Mouse (Mus musculus) testis, postnatal 10 days (tissue): ENCODE results near the gene Specc1.

ENCODE experiments used
- DNase-seq: peaks from one replicate; pipeline ENCODE4 v3.0.0; 2021; ENCODE audit warnings: low spot score

The Specc1 gene

GRCm38 (mm10) chr11:62248401-62249244 lies 292.1 kb downstream of the Specc1 start, which contains the start of gene Adora2b:
TSS of gene Adora2b (plus strand) at chr11:62248984.
- DNase-seq: peak; percentile 85

GRCm38 (mm10) chr11:62249266-62250037 lies 292.9 kb downstream of the Specc1 start:
- no peak for DNase-seq

GRCm38 (mm10) chr11:62251047-62251446 lies 294.5 kb downstream of the Specc1 start:
- DNase-seq: no peak

- DNase-seq: no peak
These were observed 296.8 kb downstream of the Specc1 start for GRCm38 (mm10) chr11:62253380-62253779.

GRCm38 (mm10) chr11:62259214-62259613 lies 302.7 kb downstream of the Specc1 start:
- DNase-seq: no peak

GRCm38 (mm10) chr11:62263599-62263998 lies 307.0 kb downstream of the Specc1 start:
- no peak for DNase-seq

GRCm38 (mm10) chr11:62264018-62264417 lies 307.5 kb downstream of the Specc1 start:
- no peak for DNase-seq

GRCm38 (mm10) chr11:62265642-62266041 lies 309.1 kb downstream of the Specc1 start:
- no peak for DNase-seq

GRCm38 (mm10) chr11:62266466-62267214 lies 310.1 kb downstream of the Specc1 start:
- DNase-seq: no peak

GRCm38 (mm10) chr11:62268381-62268780 lies 311.8 kb downstream of the Specc1 start:
- no peak for DNase-seq

GRCm38 (mm10) chr11:62269097-62269496 lies 312.5 kb downstream of the Specc1 start:
- DNase-seq: no peak

GRCm38 (mm10) chr11:62270851-62271250 lies 314.3 kb downstream of the Specc1 start:
- DNase-seq: no peak
